Mouse (Mus musculus) thymus, adult 18-20 months (tissue): ENCODE results near the gene Acer2.
"Not testable (repeated sequence)": the region's sequence is repeated elsewhere in the genome, so short reads cannot be mapped to it uniquely, and the experiment has no call there.

Experiments used
- DNase-seq, 2 experiments: peaks; one replicate each; pipeline ENCODE4 v3.0.0; 2022; ENCODE audit warnings: mixed read lengths in 2 of 2

Gene Acer2

DNA sequence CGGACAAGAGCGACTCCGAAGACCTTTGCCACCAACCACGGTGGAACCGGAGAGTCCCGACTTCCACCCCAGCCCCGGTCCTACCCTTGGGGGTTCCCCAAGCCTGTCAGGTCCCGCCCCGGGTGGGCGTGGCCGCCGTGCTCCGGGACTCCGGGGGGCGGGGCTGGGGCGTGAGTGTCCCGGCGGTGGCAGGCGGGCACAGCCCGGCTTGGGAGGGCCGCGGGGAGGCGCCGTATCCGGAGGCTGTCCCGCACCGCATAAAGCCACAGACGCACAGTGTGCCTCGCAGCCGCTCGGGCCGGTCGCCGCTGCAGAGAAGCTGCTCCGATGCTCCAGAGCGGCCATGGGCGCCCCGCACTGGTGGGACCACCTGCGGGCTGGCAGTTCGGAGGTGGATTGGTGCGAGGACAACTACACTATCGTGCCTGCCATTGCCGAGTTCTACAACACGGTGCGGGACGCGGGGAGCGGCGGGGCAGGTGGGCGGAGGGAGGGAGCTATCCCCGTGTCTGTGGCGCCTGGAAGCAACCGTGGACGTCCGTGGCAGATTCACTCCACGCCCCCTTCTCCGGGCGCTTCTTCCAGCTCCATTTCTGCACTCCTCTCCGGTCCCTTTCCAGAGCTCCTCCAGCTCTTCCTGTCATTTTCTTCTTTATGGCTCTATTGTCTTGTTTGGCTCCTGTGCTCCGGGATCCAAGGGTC is at the start of gene Acer2:
Acer2 (plus strand) TSS at position 251 of the 702 bp plus-strand sequence.
- DNase-seq, result peak; percentile 86 to 87

DNA sequence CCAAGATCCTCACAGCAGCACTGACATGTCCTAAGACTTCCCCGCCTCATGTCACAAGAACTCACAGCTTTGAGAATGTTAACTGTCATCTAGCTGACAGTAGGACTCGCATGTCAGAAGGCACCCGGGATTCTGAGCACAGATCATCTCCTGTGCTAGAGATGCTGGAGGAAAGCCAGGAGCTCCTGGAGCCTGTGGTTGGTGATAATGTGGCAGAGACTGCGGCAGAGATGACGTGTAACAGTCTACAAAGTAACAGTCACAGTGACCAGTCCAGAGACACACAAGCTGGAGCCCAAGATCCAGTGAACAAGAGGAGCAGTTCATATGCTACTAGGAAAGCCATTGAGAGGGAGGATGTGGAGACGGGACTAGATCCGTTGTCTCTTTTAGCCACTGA is 49.1 kb upstream of the Acer2 start:
- no peak for DNase-seq

DNA sequence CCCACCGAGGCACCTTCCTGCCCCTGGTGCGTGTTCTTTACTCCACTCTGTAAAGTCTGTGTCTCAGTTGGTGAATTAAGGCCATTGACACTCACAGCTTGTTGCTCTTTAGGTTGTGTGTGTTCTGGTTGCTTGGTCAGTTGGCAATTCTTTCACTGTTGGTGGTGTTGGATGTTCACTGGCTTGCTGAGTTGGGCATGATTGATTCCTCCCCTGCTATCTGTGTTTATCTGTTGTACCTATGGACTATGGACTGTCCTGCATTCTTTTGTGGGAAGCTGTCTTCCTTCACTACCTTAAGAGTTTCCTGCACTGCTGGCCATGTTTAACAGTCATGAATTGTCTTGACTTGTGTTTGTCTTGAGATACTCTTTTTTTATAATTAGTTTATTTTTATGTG is 42.3 kb upstream of the Acer2 start:
- DNase-seq, result no peak

DNA sequence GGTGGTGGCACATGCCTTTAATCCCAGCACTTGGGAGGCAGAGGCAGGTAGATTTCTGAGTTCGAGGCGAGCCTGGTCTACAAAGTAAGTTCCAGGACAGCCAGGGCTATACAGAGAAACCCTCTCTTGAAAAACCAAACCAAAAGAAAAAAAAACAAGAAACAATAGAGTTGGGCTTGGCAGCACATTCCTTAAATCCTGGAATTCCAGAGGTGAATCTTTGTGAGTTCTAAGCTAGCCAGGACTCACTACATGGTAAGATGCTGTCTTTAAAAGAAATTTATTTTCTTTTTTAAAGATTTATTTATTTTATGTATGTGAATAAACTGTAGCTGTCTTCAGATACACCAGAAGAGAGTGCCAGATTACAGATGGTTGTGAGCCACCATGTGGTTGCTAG is 33.1 kb upstream of the Acer2 start:
- not testable (repeated sequence) for DNase-seq

DNA sequence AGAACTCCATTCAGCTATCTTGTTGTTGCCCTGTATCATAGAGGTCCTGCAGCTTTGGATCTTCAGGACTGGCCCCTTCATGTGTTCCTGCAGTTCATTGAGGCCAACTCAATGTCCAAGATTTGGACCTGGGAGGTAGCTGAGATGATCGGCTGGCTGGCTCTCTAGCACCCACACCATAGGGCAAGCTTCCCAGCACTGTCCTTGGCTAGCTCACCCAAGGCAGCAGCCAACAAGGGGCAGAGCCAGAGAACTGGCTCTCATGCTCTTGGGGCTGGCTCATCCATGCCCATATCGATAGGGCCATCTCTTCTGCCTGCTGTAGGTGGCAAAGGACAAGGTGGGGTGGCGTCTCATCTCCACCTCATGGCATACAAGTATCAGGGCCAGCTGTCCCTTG is 28.8 kb upstream of the Acer2 start:
- DNase-seq, result no peak

DNA sequence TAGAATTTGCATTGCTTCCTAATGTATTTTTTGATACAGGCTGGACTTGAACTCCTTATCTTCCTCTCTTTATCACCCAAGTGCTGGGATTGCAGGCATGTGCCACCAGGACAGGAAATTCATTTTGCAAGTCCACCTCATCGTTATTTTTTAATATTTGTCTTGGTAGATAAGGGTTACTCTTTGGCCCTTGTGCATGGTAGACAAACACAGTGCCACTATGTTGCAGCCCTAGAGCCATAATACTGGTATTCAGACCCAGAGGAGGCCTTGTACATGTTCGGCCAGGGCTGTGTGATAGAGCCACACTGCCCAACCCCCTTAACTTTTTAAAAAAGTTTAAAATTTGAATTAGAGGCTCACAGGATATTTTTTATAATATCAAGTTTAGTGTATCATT is 26.9 kb upstream of the Acer2 start:
- DNase-seq, result no peak

DNA sequence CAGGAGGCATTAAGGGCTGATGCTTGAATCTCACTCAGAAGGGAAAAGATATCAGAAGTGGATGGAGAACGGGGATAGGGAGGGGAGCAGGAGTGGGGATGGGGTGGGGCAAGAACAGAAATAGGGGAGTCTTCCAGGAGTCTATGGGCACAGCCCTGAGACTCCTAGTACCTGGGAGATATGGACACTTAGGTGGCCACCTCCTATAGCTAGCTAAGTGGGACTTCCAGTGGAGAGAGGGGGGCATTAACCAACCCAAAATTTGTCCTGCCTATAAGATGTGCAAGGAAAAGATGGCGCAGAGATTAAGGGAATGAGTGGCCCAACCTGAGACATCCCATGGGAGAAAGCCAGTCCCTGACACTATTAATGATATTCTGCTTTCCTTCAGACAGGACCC is 22.9 kb upstream of the Acer2 start:
- DNase-seq, result no peak

DNA sequence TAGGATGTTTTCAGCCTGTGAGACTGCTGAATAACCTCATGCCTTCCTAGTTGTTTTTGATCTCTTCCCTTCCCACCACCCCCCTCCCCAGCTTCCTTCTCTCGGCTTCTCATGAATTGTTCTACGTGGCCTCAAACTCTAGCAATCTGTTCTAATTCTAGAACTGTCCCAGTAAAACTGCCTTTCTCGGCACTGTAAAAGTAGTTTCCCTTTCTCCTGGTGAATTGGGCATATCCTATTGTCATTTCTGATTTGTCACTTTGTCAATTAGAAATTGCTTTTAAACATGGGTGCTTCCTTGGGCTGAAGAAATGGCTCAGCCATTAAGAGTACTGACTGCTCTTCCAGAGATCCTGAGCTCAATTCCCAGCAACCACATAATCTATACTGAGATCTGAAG is 22.2 kb upstream of the Acer2 start:
- DNase-seq, result no peak

DNA sequence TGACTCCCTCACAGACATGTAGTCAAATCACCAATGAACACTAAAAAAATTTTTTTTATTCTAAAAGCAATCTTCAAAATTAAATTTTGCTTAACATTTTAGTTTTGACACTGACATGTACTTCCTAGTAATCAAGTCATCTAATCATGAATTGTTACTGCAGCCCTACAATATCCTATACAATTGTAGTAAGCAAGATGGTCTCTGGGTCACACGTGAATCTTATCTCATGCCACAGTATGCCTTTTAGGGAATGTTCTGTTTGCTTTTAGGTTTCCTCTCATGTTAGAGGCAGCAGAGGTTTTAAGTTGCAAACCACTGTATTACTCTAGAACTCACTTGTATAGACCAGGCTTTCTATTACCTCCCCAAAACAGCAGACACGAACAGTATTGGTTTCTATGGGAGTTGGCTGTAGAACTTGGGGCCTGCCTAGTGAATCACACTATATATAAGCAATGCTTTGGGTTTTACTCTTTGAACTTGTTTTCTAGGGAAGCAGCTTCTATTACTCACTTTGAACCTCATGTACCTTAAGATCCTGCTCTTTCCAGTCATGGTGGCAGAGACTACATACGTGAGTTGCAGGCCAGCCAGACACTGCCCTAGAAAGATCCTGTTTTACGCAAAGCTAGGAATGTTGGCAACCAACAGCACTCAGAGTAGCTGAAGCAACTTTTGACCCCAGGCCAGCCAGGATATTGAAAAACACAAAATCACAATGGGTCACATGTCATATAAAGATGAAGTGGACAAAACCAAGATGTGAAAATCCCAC is 21.2 kb upstream of the Acer2 start:
- DNase-seq, result no peak

DNA sequence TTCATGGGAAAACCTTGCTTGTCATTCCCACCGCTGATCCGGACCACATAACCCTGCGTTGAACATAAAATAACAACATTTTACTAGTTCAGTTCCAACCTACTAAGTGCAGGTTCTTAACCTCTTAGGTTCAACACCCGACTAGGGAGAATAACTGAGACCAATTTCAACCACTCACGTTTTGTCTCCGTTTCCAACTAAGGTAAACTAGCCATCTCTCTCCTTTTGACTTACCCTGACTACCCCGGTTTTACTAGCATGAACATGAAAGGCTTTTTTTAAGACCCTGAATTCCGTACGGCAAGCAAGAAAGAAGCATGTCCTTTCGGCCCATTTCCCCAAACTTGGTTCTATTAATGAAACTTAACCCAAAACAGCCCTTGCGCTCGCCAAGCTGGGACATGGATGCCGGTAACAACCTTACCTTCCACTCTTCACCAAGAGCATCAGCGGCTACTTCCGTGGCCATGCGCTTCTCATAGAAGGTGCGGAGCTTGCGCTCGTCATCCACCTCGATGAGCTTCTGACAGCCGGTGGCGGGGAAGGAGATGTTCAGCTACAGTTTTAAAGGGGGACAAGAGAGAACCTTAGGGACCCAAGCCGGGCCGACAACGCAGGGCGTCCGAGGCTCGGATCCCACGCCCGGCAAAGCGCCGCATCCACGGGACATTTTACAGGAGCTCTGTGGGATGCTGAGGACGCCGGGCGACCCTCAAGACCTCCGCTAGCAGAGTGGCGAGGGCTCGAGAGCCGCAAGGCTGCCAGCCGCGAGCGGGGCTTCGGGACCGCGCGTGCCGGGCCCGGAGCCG is 17.7 kb upstream of the Acer2 start:
- no peak for DNase-seq

DNA sequence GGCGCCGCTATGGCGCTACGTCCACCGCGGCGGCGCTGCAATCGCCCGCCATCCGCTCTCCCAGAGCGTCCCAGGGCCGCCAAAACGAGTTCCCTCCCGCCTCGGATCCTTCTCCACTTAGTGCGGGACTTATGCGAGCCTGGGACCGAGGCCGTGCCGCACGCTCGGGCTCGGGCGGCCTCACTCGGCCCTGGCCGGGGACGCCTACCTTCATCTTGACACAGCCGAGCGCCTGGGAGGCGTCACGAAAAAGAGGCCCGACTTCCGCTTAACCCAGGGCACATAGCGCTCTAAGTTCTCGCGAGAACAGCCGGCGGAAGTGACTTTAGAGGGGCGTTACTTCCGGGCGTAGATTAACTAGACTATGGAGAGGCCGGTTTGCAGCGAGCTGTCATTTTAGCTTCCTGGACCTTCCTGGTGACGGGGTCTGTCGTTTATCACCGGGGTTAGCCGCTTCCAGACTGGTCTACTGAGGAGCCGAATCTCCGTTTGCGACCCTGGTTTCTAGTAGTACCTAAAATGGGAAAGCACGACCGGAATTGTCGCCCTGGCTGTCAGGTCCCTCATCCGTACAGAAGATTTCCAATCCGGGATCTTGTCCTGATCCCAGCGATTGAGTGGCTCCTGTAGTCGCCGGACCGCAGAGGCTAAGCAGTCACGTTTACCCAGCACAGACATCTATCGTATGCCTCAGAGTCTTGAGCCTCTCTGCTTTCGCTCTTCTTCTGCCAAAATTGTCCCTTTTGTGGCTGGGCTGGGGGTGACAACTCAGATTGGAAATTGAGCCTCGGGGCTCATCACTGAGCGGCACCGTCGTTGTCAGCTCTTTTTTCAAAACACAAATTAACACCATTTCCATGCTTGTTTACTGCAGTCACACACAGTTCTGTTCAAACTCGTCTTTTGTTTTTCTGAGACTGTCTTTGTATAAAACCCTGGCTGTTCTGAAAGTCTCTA is 16.8 kb upstream of the Acer2 start, which contains the start of gene Rps6:
Rps6 (minus strand) TSS at position 300 of the 957 bp plus-strand sequence.
- peak; percentile 90 to 94 for DNase-seq

DNA sequence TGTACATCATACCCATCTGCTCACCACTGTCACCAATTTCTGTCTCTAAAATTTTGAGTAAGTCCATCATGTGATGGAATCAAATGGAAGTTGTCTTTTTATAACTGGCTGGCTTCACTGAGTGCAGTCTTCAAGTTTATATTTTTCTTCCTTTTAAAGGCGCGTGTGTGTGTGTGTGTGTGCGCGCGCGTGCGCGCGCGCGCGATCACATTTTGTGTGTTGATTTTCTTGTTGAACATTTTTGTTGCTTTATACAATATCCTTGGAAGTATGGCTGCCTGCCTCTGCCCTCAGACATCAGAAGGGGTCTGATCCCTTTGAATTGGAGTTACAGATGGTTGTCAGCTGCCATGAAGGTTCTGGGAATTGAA is 16.1 kb upstream of the Acer2 start:
- DNase-seq, result no peak

DNA sequence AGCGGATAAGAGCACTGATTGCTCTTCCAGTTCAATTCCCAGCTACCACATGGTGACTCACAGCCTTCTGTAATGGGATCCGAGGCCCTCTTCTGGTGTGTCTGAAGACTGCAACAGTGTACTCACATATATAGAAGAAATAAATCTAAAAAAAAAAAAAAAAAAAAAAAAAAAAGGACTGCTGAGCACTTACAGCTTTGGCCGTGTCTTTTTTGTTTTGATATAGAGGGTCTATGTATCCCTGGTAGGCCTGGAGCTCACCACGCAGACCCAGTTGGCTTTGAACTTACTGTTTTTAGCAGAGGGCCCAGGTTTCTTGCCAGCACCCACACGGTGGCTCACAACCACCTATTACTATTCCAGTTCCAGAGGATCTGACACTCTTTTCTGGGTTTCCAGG is 10.1 kb upstream of the Acer2 start:
- DNase-seq, result no peak

DNA sequence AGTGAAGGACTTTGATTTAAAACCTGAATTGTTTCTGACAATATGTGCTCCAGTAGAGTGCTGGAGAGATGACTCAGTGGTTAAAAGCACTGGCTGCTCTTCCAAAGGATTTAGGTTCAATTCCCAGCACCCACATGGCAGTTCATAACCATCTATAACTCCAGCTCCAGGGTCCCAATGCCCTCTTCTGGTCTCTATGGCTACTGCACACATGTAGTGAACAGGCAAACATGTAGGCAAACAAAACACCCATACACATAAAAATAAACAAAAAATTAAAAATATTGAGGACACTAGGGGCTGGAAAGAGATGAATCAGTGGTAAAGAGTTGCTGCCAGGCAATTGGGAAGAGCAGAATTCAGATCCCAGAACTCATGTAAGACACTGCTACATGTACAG is 2.2 kb upstream of the Acer2 start:
- DNase-seq, result no peak

DNA sequence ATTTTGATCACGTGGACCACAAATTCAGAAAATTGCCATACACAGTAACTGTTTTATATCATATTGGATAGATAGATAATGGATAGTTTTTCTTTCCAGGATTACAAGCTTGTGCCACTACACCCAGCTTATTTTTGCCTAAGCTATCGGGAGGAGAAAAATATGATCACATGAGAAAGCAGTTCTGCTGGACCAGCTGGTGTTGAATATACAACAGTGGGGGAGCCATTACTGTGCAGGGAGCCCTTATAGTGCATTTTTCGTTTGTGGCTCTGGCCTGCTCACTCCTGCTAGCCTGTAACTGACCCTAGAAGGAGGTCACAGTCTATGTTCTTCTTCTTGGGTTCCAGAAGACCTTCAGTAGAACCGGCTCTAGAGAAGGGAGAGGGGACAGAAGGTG is 1.1 kb upstream of the Acer2 start:
- DNase-seq, result no peak

DNA sequence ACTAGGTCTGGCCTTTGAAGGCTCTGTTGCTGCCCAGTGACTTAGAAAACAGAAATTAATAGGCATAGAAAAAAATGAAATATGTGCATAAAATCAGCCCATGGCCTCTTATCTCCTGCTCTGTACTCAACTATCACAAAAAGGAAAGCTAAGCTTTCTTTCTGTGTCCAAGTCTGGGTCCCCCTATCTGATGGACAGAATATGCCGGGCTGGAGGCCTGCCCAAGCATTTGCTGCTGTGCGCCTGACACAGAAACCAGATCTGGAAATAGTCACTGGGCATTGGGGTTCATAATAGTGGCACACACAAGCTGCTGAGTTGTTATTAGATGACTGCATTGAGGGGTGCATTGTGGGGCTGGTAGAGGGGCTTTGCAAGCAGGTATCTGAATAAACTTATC is 5.3 kb downstream of the Acer2 start:
- no peak for DNase-seq

DNA sequence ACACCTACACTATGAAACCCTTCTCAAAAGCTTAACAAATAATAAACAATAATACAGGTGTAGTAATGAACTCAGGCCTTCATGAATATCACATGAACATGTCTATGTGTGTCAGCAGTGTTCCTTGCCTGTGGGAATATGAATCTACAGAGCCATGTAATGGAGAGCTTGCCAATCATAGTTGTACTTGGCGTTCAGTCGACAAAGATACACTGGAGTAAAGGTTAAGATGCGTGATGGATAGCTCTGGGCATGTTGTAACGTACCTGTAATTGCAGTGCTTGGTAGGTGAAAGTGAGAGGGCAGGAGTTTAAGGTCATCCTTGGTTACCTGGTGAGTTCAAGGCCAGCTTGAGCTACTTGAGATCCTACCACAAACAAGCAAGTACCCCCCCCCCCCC is 7.0 kb downstream of the Acer2 start:
- no peak for DNase-seq

DNA sequence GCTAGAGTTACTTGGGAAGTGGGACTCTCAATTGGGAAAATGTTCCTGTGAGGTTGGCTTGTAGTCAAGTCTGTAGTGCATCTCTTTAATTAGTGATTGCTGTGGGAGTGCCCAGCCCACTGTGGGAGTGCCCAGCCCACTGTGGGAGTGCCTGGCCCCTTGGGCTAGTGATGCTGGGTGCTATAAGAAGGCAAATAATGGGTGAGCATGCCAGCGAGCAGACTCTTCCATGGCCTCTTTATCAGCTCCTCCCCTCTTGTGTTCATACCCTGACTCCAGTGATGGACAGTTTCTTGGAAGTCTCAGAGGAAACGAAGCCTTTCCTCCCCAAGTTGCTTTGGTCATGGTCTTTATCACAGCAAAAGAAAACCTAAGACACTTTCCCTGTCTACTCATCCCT is 8.2 kb downstream of the Acer2 start:
- DNase-seq, result no peak

DNA sequence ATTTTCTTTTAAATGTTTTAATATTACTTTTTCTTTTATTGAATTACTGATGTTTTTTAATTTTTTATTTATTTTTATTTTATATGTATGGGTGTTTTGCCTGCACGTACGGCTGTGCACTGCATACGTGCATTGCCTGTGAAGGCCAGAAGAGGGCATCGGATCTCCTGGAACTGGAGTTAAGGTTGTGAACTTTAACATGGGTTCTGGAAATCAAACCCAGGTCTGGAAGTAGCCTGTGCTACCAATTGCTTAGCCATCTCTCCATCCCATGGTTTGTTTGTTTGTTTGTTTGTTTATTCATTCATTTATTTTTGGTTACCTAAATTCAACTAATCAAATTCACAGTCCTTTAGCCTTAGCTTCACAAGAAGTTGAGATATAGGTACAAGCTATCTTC is 10.7 kb downstream of the Acer2 start:
- DNase-seq, result peak in 1 of 2 experiments; percentile 29

DNA sequence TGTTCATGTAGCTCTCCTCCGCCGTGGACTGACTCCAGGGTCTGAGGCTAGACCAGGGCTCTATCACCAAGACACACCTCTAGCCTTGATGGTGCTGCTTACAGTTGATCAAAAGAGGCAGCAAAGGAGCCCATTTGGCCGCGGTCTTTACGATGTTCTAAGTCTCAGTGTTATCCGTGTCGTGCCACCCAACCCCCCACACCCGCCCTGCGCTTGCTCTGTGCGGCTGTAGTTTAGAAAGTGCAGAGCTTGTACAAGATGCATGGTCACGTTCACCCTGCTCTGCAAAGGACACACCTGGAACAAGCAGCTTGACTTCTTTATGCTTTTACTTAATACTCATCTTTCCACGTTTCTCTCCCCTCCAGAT is 11.6 kb downstream of the Acer2 start:
- DNase-seq, result peak in 1 of 2 experiments; percentile 17

DNA sequence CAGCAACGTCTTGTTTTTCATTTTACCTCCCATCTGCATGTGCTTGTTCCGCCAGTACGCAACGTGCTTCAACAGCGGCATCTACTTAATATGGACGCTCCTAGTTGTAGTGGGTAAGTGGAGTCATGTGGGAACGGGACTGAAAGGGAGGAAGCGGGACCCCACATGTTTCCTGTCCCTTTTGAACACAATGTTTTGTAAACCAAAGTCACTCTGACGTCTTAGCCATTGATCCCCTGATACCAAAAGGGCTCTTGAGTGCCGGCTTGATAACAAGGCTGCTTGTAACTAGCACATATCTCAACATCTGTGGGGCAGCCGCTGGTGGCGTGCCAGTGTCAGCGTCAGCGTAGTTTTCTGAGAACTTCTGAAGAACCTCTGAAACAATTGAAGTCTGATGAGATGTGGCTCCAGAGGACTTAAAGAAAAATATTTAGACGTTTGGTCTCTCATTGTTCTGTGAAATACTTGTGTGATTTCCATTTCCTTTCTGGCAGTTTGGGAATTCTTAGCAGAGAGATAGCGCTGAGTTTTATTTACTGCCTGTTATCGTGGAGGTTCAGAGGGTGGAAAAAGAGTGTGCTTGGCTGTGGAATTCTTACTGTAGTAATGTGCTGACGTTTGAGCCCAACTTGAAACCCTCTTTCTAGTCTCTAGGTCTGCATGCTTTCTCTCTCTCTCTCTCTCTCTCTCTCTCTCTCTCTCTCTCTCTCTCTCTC is 12.1 kb downstream of the Acer2 start:
- DNase-seq, result peak in 1 of 2 experiments; percentile 41

DNA sequence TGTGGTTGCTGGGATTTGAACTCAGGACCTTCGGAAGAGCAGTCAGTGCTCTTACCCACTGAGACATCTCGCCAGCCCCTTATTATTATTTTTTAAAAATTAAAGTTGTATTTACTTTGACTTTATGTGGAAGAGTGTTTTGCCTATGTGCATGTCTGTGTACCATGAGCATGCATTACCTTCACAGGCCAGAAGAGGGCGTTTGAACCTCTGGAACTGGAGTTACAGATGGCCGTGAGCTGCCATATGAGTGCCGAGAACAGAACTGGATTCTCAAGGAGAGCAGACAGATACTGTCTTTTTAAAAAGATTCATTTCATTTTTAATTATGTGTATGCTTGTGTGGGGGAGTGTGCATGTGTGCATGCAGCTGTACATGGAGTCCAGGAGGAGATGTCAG is 13.7 kb downstream of the Acer2 start:
- DNase-seq, result no peak
